Mouse (Mus musculus): Measurements from ENCODE around the gene Zfp219.

DNA sequence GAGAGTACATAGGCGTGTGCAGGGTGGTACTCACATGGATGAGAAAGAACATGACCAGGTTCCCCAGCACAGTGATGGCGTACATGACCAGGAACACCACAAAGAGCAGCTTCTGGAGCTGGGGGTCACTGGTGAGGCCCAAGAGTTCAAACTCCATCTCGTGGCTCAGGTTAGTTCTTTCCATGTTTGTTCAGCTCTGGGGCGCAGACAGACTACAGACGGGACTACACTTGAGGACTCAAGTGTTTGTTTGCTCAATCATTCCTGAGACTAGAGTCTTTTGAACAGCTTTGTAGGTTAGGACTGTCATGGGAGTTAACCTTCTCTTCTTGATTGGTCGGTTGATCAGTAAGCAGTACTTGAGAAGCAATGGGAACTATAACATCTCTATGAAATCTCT is 15.4 kb upstream of the Zfp219 start:
- TF ChIP-seq POLR2A (IDR thresholded peaks at IDR 0.05; ENCODE audit: borderline replicate concordance, low read depth, low read length), result no peak
- no peak for TF ChIP-seq CTCF (IDR thresholded peaks at IDR 0.05; ENCODE audit: low read depth, low read length)

Measured in bone marrow macrophage, adult 2 months (primary cell).